Mouse (Mus musculus) embryonic facial prominence, embryonic 15.5 days (tissue): Measurements from ENCODE around the gene Trex2. TPM values are rescaled to one million over a fixed set of nuclear protein-coding genes. Genes with fewer than 3 reads are reported as not detected.

Experiments
- ATAC-seq: fragments of 200-750 bp; cut with Nextera tagmentation; 2 replicates; pipeline ENCODE4 v1.8.0; 2017; ENCODE audit warnings: low read depth, moderate TSS enrichment; ENCODE audit not compliant: insufficient number of reproducible peaks, low FRiP score, low TSS enrichment
- H3K27ac ChIP-seq: fragments of 300-500 bp; sonication (generic); replicated peaks from 2 replicates; pipeline ENCODE4 v1.5.1; 2015; ENCODE audit warnings: mild to moderate bottlenecking, inconsistent platforms
- H3K27me3 ChIP-seq: fragments of 300-500 bp; sonication (generic); 2 replicates; pipeline ENCODE4 v1.6.1; 2015; ENCODE audit warnings: inconsistent platforms
- H3K36me3 ChIP-seq: fragments of 300-500 bp; sonication (generic); 2 replicates; pipeline ENCODE4 v1.6.1; 2015; ENCODE audit warnings: mild to moderate bottlenecking, inconsistent platforms
- H3K4me1 ChIP-seq: fragments of 300-500 bp; sonication (generic); 2 replicates; pipeline ENCODE4 v1.6.1; 2015; ENCODE audit warnings: inconsistent platforms
- H3K4me2 ChIP-seq: fragments of 300-500 bp; sonication (generic); replicated peaks from 2 replicates; pipeline ENCODE4 v1.6.1; 2015; ENCODE audit warnings: mild to moderate bottlenecking, inconsistent platforms
- H3K4me3 ChIP-seq: fragments of 300-500 bp; sonication (generic); replicated peaks from 2 replicates; pipeline ENCODE4 v1.5.1; 2015; ENCODE audit warnings: mild to moderate bottlenecking, inconsistent platforms
- H3K9ac ChIP-seq: fragments of 300-500 bp; sonication (generic); 2 replicates; pipeline ENCODE4 v1.6.1; 2015; ENCODE audit warnings: inconsistent platforms
- H3K9me3 ChIP-seq: fragments of 300-500 bp; sonication (generic); replicated peaks from 2 replicates; pipeline ENCODE4 v1.6.1; 2016; ENCODE audit warnings: inconsistent platforms
- WGBS: fragments of 180-500 bp; shearing (Covaris S2); methylation state at CpG from one replicate; pipeline ENCODE4 v1.1.7; 2015; 5-methylcytosine and 5-hydroxymethylcytosine counted together
- polyA plus RNA-seq: library from polyadenylated mRNA; unstranded; fragments of >200 nt; fragmentation: Nextera tagmentation; extraction: Ambion mirVana; gene quantifications from 2 replicates; pipeline ENCODE4 v1.2.1, GENCODE M21; 2015

The Trex2 gene
- polyA plus RNA-seq, 1 experiment from 2014 or later = 13.0 TPM

DNA sequence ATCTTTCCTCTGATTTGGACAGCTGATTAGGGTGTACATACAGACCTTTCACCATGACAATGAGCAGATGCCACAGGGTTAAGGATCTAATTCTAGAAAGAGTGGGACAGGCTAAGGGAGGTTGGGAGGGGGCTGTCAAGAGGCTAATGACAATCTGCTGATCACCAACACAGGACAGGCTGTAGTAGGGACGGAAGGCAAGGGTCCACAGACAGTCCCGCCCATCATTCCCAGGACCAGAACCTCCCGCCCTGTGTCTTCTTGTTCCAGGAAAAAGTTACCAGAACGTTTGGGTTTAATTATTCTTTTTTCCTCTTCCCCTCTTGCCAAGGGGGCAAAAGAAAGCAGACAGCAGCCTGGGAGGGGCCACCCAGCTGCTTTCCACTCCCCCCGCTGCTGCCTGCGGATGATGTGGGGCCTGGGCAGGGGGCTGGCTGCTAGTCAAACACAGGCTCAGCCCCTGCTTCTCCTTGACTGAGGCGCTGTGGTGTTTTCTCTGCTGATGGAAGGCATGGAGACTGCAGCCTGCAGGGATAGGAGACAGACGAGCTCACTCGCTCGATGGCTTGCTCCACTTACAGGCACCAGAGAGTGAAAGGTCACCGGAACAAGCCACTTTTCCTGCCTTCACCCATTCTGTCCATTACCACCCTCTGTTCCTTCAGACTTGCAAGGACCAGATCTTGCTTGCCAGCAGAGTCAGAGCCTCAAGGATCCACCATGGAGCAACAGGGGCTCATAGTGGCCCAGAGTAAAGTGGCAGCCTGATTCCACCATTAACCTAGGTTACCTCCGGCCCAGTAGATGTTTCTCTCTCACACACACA, 39.4 kb upstream of the Trex2 start:
- ATAC-seq = peak; percentile 85
- H3K4me3 ChIP-seq = no peak overlapping the region
- H3K4me1 ChIP-seq = peaks cover 33% of the 10 kb centered on the region
- peak overlapping the region; percentile 87 for H3K27ac ChIP-seq
- H3K27me3 ChIP-seq = peaks cover 3% of the 10 kb centered on the region; the same call in 1 of the 2 replicates
- H3K9ac ChIP-seq = no peak overlapping the region
- H3K4me2 ChIP-seq = no peak overlapping the region
- WGBS = 35% methylated on average over 12 of the region's 12 CpGs
- H3K36me3 ChIP-seq = no peaks in the 10 kb centered on the region
- no peaks in the 10 kb centered on the region for H3K9me3 ChIP-seq

DNA sequence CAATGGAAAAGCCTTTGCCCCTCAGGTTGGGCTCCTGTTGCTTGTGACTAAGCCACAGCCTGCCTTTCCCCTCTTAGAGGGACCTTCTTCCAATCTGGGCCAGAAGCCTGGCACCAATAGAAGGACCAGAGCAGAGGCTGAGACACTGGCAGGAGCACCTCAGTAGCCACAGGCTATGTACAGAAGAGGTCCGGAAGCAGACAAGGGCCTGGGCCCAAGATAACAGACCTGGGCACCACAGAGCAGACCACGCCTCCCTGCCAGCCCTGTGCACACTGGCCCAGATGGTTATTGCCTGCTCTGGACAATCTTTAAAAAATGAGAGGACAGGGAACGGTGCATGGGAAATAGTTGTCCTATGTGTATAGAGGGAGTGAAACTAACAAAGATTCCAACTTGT, 36.6 kb upstream of the Trex2 start:
- H3K4me1 ChIP-seq = peaks cover 38% of the 10 kb centered on the region
- WGBS = 87% methylated on average over 3 of the region's 3 CpGs
- H3K27ac ChIP-seq = no peak overlapping the region

DNA sequence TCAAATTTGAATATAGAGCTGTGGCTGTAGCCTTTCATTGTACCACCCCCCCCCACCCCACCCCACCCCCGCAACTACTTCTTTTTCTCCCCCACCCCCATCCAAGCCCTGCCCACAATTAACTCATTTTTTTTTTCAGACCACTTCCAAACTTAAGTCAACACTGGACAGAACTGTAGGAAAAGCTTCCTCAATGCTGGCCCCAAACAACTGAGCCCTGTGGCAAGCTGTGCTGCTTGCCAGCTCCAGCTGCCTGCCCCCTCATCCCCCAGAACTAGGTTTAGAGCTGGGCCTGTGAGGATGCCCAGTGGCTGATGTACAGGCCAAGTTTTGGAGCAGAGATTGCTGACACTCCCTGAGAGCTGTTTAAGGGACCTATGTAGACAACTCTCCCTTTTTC, 33.6 kb upstream of the Trex2 start:
- H3K4me2 ChIP-seq = no peak overlapping the region
- ATAC-seq = no peak
- 71% methylated on average over 1 of the region's 1 CpGs for WGBS
- H3K9me3 ChIP-seq = no peaks in the 10 kb centered on the region
- H3K27ac ChIP-seq = peak overlapping the region; percentile 92
- no peaks in the 10 kb centered on the region for H3K36me3 ChIP-seq
- no peak overlapping the region for H3K9ac ChIP-seq
- no peak overlapping the region for H3K4me3 ChIP-seq
- 0 out of 2 replicates have a peak, but pooled peaks cover 2% of the 10 kb centered on the region for H3K27me3 ChIP-seq
- peaks cover 25% of the 10 kb centered on the region for H3K4me1 ChIP-seq

More for the DNA sequence above, 36.6 kb upstream of the Trex2 start:
- Histone ChIP-seq H3K27me3 (0 out of 2 replicates have a peak, but pooled peaks cover 3% of the 10 kb centered on the region), H3K4me2 (no peak overlapping the region), H3K9me3 (no peaks in the 10 kb centered on the region), H3K36me3 (no peaks in the 10 kb centered on the region), H3K4me3 (no peak overlapping the region), H3K9ac (no peak overlapping the region)
- ATAC-seq = no peak

DNA sequence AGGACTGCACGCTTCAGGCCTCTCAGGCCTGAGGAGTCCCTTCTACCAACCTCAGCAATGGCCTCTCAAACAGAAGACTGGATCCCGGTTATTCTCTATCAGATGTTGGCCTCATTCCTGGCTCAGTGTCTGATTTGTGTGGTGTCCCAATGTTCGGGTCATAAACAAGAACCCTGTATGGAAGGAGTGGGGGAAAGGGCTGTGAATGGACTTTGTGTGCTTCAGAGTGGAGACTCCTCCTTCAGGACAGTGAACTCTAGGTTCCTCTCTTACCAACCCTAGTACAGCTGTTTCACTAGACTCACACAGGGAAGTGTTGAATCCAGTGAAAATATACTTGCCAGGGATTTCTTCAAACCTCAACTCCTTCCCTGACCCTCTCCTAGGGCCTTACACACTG, 33.2 kb upstream of the Trex2 start:
- Histone ChIP-seq H3K4me3 (no peak overlapping the region), H3K27me3 (no peaks in the 10 kb centered on the region), H3K4me1 (peaks cover 25% of the 10 kb centered on the region), H3K36me3 (no peaks in the 10 kb centered on the region), H3K27ac (peak overlapping the region; percentile 92), H3K9ac (no peak overlapping the region), H3K9me3 (no peaks in the 10 kb centered on the region), H3K4me2 (no peak overlapping the region)
- WGBS = 54% methylated on average over 3 of the region's 3 CpGs
- no peak for ATAC-seq

DNA sequence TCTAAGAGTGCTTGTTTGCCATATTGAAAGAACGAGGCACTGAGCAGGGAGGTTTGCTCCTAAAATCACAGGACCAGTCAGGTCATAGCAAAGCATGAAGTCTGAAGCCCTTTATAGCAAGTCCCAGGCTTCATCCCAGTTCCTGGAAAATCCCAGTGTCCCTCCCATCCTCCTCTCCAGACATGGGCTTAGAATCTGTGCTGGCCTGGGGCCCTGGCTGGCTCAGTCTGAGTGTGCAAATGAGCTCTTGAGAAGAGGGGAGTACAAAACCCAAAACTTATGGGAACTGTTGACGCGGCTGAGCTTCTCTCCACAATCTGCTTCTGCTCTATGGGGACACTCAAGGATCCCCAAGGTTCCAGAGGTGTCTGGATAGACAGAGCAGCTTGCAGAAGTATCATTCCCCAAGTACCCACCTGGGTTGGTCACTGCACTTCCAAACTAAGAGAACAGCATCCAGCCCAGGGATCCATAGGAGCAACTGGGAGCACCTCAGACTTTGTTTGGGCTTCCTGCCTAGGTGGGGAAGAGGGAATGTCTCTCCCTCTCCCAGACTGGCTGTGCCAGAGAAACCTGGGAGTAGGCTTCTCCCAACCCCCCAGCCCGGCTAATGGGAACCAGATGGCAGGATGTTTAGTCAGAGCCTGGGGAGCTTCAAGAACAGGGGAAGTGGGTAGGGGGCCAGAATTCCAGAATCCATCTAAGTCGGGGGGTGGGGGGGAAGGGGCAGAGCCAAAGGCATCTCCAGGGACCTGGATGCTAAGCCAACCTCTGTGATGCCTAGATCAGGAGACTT, 32.5 kb upstream of the Trex2 start:
- Histone ChIP-seq H3K36me3 (no peaks in the 10 kb centered on the region), H3K4me2 (no peak overlapping the region), H3K4me1 (peaks cover 25% of the 10 kb centered on the region), H3K27ac (peak overlapping the region; percentile 92), H3K9me3 (no peaks in the 10 kb centered on the region), H3K9ac (no peak overlapping the region), H3K4me3 (no peak overlapping the region), H3K27me3 (no peaks in the 10 kb centered on the region)
- 33% methylated on average over 5 of the region's 5 CpGs for WGBS
- peak; percentile 81 for ATAC-seq

DNA sequence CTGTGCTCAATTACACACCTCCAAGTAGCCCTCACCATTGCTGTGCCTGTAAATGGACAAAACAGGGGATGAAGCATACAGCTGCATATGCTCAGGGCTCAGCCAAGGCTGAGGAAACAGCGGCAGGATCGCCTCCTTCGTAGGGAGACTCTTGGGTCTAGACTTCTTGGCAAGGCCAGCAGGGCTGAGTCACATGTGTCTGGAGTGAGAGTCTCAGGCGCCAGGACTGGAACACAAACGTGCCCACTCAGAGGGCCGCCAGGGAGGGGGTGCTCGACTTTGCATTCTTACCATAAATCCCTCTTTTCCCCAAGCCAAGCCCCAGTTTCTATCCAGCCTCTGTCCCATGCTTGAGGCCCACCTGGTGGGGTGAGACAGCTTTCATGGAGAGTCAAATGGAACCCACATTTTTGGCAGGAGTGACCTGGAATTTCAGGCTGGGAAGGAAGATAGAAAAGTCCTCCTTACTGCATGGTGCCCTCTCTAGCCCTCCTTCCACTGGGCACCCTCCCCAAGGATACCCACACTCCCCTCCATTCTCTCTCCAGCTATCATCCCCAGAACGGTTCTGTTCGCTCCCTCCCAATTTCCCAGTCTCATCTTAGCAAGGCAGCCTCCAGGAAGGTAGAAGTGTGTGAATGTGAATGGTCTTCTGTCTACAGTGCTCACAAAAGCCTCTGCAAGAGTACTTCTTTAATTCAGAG, 30.5 kb upstream of the Trex2 start:
- peaks cover 25% of the 10 kb centered on the region for H3K4me1 ChIP-seq
- H3K27me3 ChIP-seq = no peaks in the 10 kb centered on the region
- no peaks in the 10 kb centered on the region for H3K9me3 ChIP-seq
- H3K4me2 ChIP-seq = peak overlapping the region; percentile 4; the same call in 1 of the 2 replicates
- ATAC-seq = peak; percentile 86
- 35% methylated on average over 9 of the region's 9 CpGs for WGBS
- H3K4me3 ChIP-seq = no peak overlapping the region
- no peak overlapping the region for H3K9ac ChIP-seq
- no peaks in the 10 kb centered on the region for H3K36me3 ChIP-seq
- peak overlapping the region; percentile 92 for H3K27ac ChIP-seq

DNA sequence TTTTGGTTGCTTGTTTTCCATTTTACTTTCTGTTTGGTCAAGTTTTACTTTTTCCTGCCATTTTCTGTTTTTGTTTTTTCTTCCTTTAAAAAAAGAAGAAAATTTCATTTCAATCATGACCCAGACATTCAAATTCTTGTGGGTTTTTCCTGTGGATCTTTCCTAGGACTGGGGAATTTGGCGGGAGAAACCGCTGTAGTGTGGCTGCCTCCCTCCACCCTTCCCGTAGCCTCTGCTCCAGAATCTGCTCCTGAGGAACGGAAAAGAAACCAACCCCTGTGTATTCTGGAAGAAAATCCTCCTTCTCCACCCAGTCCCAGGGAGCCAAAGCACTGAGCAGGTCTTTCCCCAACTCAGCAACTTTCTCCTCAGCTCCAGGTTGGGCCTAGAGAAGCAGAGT, 25.6 kb upstream of the Trex2 start:
- no peak for ATAC-seq
- no peaks in the 10 kb centered on the region for H3K9me3 ChIP-seq
- no peak overlapping the region for H3K4me2 ChIP-seq
- 75% methylated on average over 4 of the region's 4 CpGs for WGBS
- 0 out of 2 replicates have a peak overlapping the region, but pooled peaks have one; percentile 44 for H3K27ac ChIP-seq
- H3K4me3 ChIP-seq = no peak overlapping the region
- no peaks in the 10 kb centered on the region for H3K36me3 ChIP-seq
- H3K9ac ChIP-seq = no peak overlapping the region
- H3K4me1 ChIP-seq = 0 out of 2 replicates have a peak, but pooled peaks cover 2% of the 10 kb centered on the region
- no peaks in the 10 kb centered on the region for H3K27me3 ChIP-seq

DNA sequence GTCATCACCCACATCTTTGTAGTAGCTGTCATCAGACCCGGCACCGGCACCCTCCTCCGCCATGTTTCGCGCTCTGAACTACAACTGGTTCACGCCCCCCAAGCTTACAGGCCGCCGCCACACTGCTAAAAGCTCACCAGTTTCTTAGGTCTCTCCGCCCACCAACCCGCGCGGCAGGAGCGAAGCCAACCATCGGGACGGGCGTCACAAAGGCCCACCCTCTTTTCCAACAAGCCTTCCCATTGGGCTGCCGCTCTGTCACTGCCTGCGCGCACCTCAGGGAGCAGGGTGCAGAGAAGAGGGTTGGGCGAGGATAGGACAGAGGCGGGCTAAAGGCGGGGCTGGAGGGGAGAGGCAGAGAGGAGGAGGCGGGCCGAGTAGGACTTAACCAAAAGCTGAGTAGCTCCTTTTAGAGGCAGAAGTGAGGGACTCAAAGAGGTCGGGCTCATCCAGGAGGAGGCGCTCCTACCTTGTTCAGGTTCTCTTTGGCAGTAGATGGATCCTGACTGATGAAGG, 23.8 kb upstream of the Trex2 start, which contains the start of gene Haus7:
Haus7 (minus strand) TSS at position 168 of the 516 bp plus-strand sequence.
- ATAC-seq = peak; percentile 100
- H3K4me3 ChIP-seq = peak within 1 kb of the TSS; percentile 53
- H3K27ac ChIP-seq = no peak within 1 kb of the TSS; the same call in 1 of the 2 replicates
- H3K27me3 ChIP-seq = no peaks in the 10 kb centered on the region
- H3K9ac ChIP-seq = peak within 1 kb of the TSS; percentile 33; the same call in 1 of the 2 replicates
- H3K4me1 ChIP-seq = no peaks in the 10 kb centered on the region
- peak within 1 kb of the TSS; percentile 56 for H3K4me2 ChIP-seq
- no peaks in the 10 kb centered on the region for H3K9me3 ChIP-seq
- H3K36me3 ChIP-seq = no peaks in the 10 kb centered on the region
- 11% methylated on average over 26 of the region's 26 CpGs for WGBS

DNA sequence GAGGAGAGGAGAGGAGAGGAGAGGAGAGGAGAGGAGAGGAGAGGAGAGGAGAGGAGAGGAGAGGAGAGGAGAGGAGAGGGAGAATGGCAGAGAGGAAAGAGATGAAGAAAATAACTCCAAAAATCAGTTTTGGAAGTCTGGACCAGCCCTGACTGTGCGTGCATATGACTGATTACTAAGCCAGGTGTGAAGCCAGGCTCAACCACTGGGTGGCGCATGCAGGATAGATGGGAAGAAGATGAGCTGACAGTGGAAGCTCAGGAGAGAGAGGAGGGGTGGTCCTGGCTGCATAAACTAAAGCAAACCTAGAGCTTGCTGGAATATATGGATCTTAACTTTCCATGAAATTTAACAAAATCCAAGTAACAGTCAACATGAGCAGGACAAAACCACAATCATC, 16.8 kb upstream of the Trex2 start:
- Histone ChIP-seq H3K4me2 (no peak overlapping the region), H3K36me3 (no peaks in the 10 kb centered on the region), H3K4me3 (no peak overlapping the region), H3K4me1 (no peaks in the 10 kb centered on the region), H3K9me3 (no peaks in the 10 kb centered on the region), H3K27ac (no peak overlapping the region), H3K9ac (no peak overlapping the region), H3K27me3 (no peaks in the 10 kb centered on the region)
- WGBS = 19% methylated on average over 2 of the region's 2 CpGs
- ATAC-seq = no peak

DNA sequence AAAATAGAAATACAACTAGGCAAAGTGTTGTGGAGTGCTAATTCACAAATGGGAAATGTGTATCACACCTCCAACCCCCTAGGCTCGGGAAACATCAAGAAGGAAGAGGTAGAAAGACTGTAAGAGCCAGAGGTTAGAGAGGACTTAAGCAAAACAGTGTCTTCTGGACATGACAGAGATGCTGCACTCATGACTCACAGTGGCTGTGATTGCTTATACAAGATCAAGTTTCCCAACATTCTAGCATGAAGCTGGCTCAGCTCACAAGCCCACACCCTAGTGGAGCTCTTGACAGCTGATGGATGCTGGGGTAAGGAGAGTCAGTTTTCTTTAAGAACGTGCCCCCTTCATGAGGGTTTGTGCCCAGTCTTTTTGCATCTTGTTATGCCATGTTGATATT, 6.3 kb upstream of the Trex2 start:
- WGBS = 62% methylated on average over 2 of the region's 2 CpGs
- H3K4me1 ChIP-seq = no peaks in the 10 kb centered on the region
- ATAC-seq = no peak

More for the DNA sequence above, 6.3 kb upstream of the Trex2 start:
- Histone ChIP-seq H3K27me3 (no peaks in the 10 kb centered on the region), H3K27ac (no peak overlapping the region), H3K4me2 (no peak overlapping the region), H3K36me3 (no peaks in the 10 kb centered on the region), H3K9ac (no peak overlapping the region), H3K4me3 (no peak overlapping the region), H3K9me3 (no peaks in the 10 kb centered on the region)
